Mouse (Mus musculus) heart, postnatal 0 days (tissue): ENCODE measurements around the gene Dse.

Experiments used
- CTCF ChIP-seq: IDR thresholded peaks from 2 replicates; pipeline ENCODE4 v1.5.1; 2016; ENCODE audit warnings: antibody characterized with exemption, control low read depth, low read depth
- EP300 ChIP-seq: IDR thresholded peaks from 2 replicates; pipeline ENCODE4 v1.6.1; 2016; ENCODE audit warnings: antibody characterized with exemption, low read depth

DNA sequence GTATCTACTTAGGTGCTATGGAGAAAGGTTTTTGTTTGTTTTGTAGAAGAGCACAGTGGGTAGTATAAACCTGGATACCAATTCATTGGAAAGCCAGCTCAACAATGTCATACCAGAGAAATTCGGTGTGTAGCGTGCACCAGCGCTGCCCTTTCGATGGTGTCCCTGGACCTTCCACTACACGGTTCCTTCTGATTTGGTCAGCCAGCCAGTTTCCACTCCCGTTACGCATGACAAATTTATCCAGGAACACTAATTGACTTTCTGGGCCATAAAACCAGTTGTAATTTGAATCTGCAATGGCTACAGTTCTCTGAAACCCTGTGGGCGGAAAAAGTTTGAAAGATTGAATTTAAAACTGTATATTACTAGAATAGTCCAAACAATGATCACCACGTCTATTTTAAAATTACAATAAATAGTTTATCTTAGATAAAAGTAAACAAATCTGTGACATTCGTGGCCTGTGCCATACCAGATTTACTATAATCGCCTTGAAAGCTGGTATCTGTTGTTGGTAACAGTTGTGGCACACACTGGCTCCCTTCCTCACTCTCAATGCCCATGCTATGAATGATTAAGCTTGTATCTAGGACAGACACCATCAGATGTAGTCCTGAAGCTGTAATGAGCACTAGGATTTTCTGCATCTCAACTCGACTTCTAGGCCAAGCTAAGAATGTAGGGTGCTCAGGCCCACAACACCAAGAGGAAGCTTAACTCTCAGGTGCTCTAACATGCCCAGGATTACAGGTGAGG is 51.5 kb downstream of the Dse start:
- TF ChIP-seq EP300, result no peak
- TF ChIP-seq CTCF, result no peak
